Mouse (Mus musculus) liver, postnatal 0 days (tissue): ENCODE data around the gene Olfr12. TPM values are rescaled to one million over a fixed set of nuclear protein-coding genes. Genes with fewer than 3 reads are reported as not detected.

Experiments
- ATAC-seq: fragments of 200-750 bp; cut with Nextera tagmentation; 2 replicates; pipeline ENCODE4 v1.8.0; 2017; ENCODE audit warnings: mild to moderate bottlenecking, moderate library complexity
- DNase-seq: peaks from one replicate; pipeline ENCODE4 v3.0.0-alpha.2; 2016
- H3K27ac ChIP-seq: fragments of 300-500 bp; sonication (generic); 2 replicates; pipeline ENCODE4 v1.5.1; 2014; ENCODE audit warnings: antibody characterized with exemption, moderate library complexity, mild to moderate bottlenecking, low read depth
- H3K27me3 ChIP-seq: fragments of 300-500 bp; sonication (generic); 2 replicates; pipeline ENCODE4 v1.6.1; 2014; ENCODE audit warnings: low read length, control low read depth, mixed read lengths; ENCODE audit not compliant: insufficient read depth
- H3K36me3 ChIP-seq: fragments of 300-500 bp; sonication (generic); replicated peaks from 2 replicates; pipeline ENCODE4 v1.6.1; 2014; ENCODE audit warnings: mild to moderate bottlenecking, control low read depth, low read length, moderate library complexity, mixed read lengths; ENCODE audit not compliant: insufficient read depth
- H3K4me1 ChIP-seq: fragments of 300-500 bp; sonication (generic); 2 replicates; pipeline ENCODE4 v1.6.1; 2014; ENCODE audit warnings: antibody characterized with exemption, mild to moderate bottlenecking, control low read depth; ENCODE audit not compliant: insufficient read depth
- H3K4me2 ChIP-seq: fragments of 300-500 bp; sonication (generic); 2 replicates; pipeline ENCODE4 v1.6.1; 2014; ENCODE audit warnings: low read depth, mild to moderate bottlenecking, low read length, moderate library complexity, mixed read lengths
- H3K4me3 ChIP-seq: fragments of 300-500 bp; sonication (generic); 2 replicates; pipeline ENCODE4 v1.5.1; 2014; ENCODE audit warnings: low read depth, low read length
- H3K9ac ChIP-seq: fragments of 300-500 bp; sonication (generic); replicated peaks from 2 replicates; pipeline ENCODE4 v1.6.1; 2014; ENCODE audit warnings: mild to moderate bottlenecking, moderate library complexity
- H3K9me3 ChIP-seq: fragments of 300-500 bp; sonication (generic); 2 replicates; pipeline ENCODE4 v1.6.1; 2016; ENCODE audit warnings: mild to moderate bottlenecking, control low read depth, low read length, mixed read lengths
- CTCF ChIP-seq: sonication (generic); IDR thresholded peaks from 2 replicates; pipeline ENCODE4 v1.5.1; 2016; ENCODE audit warnings: antibody characterized with exemption, low read depth
- EP300 ChIP-seq: IDR thresholded peaks from 2 replicates; pipeline ENCODE4 v1.6.1; 2016; ENCODE audit warnings: antibody characterized with exemption, low read depth, mild to moderate bottlenecking
- WGBS: fragments of 180-500 bp; shearing (Covaris S2); extraction: QIAGEN DNeasy Blood & Tissue Kit; methylation state at CpG from one replicate; pipeline ENCODE4 v1.1.7; 2014; ENCODE audit not compliant: insufficient replicate concordance; 5-methylcytosine and 5-hydroxymethylcytosine counted together
- polyA plus RNA-seq: library from polyadenylated mRNA; unstranded; fragments of >200 nt; fragmentation: Nextera tagmentation; extraction: Ambion mirVana; gene quantifications from 2 replicates; pipeline ENCODE4 v1.2.1, GENCODE M21; 2015

Olfr12 gene
- polyA plus RNA-seq, 1 experiment from 2014 or later, result not detected

DNA sequence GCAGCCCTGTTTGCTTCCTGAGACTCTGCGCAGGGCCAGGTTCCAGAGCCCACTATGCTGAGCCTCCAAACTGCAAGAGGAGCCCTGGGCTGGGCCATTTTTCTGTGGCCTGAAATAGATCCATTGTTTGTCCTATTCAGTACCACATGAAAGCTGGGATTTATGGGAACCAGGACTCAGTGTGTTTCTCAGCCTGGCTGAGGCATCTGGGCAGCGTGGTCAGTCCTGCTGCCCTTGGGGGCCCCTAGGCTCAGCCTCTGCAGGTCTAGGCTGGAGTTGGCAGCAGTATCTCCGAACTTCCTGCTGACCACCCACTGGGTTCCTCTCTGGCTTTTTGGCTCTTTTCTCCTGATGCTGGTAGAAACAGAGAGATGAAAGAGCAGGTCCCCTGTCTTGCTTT, 33.9 kb downstream of the Olfr12 start:
- DNase-seq (no peak), ATAC-seq (no peak)
- no peaks in the 10 kb centered on the region for H3K27me3 ChIP-seq
- H3K4me3 ChIP-seq, result no peak overlapping the region
- H3K4me1 ChIP-seq, result peaks cover 8% of the 10 kb centered on the region; the same call in 1 of the 2 replicates
- no peaks in the 10 kb centered on the region for H3K9me3 ChIP-seq
- H3K4me2 ChIP-seq, result no peak overlapping the region
- TF ChIP-seq CTCF (no peak), EP300 (no peak)
- no peaks in the 10 kb centered on the region for H3K36me3 ChIP-seq
- 71% methylated on average over 3 of the region's 3 CpGs for WGBS
- no peak overlapping the region for H3K9ac ChIP-seq
- no peak overlapping the region for H3K27ac ChIP-seq

DNA sequence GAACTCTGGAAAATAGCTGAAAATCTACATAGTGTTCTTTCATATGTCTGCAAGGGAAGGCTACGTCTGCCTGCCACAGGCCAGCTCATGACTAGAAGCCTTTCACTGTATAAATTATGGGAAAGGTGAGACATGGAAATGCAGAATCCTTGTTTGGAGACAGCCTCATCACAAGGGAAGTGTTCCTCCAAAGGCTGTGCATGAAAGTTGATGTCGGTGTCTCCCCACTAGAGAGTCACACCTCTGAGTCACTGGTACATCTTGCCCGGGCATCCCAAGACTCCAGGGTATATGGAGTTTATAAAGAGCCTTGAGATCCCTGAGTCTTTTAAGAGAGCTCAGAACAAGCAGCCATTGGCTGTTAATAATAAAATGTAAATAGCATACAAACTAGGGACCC, 35.6 kb downstream of the Olfr12 start:
- no peak for ATAC-seq
- no peaks in the 10 kb centered on the region for H3K27me3 ChIP-seq
- TF ChIP-seq EP300 (no peak), CTCF (no peak)
- DNase-seq, result no peak
- no peak overlapping the region for H3K4me2 ChIP-seq
- H3K4me1 ChIP-seq, result peaks cover 3% of the 10 kb centered on the region; the same call in 1 of the 2 replicates
- H3K9ac ChIP-seq, result no peak overlapping the region
- WGBS, result 78% methylated on average over 3 of the region's 3 CpGs
- no peak overlapping the region for H3K4me3 ChIP-seq
- H3K27ac ChIP-seq, result no peak overlapping the region
- no peaks in the 10 kb centered on the region for H3K36me3 ChIP-seq
- H3K9me3 ChIP-seq, result no peaks in the 10 kb centered on the region

DNA sequence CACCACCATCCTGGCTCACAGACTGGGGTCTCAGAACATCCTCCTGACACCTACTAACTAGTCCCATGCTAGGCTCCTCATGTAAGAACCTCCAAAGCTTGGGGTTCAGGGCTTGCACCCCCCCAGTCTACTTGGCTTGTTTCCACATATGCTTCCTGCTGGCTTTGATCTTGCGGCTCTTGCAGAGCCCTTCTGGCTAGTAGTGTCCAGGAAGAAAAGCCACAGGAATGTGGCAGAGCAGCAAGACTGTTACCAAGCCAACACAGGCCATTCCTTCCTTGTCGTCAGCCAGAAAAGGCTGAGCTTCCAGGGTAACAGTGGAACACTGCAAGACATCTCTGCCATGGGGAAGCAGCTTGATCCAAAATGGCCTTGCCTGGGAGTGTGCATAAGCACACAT, 37.1 kb downstream of the Olfr12 start:
- DNase-seq, result no peak
- H3K9me3 ChIP-seq, result no peaks in the 10 kb centered on the region
- no peak overlapping the region for H3K27ac ChIP-seq
- no peak overlapping the region for H3K4me3 ChIP-seq
- TF ChIP-seq EP300 (no peak), CTCF (no peak)
- no peaks in the 10 kb centered on the region for H3K36me3 ChIP-seq
- no peaks in the 10 kb centered on the region for H3K4me1 ChIP-seq
- H3K4me2 ChIP-seq, result no peak overlapping the region
- WGBS, result 59% methylated on average over 2 of the region's 2 CpGs
- ATAC-seq, result no peak
- no peak overlapping the region for H3K9ac ChIP-seq
- H3K27me3 ChIP-seq, result no peaks in the 10 kb centered on the region

DNA sequence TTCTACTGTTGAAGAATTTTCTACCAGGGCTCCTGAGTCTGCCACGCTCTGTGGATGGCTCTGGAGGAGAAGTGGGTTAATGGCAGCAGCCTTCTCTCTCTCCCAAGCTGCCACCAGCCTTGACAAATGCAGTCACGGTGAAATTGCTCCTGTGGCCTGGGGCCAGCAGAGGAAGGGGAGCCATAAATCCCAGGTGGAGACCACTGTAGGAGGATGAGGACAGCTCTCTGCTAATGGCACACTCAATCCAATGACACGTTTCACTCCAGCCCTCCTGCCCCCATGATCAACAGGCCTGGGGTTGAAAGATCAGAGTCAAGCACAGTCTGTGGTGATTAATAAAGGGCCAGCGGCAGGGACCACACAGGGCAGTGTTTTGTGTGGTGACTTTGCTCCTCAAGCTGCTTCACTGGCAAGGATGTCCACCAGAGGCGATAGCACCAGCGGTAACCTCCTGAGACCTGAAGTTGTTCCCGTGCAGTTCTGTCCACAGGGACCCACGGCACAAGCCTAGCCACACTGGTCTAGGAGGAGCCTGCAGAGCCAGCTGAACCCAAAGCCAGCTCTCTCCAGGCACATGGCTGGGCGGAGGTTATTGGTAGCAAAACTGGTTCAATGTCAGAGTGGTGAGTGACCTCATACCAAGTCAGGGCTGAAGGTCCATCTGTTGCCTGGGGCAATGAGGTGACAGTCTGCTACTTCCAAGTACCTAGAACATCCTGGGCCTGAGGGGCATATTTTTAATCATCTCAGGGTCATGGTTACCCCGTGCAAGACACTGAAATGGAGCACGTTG, 39.6 kb downstream of the Olfr12 start:
- TF ChIP-seq CTCF (no peak), EP300 (no peak)
- H3K9me3 ChIP-seq, result no peaks in the 10 kb centered on the region
- no peaks in the 10 kb centered on the region for H3K36me3 ChIP-seq
- no peak overlapping the region for H3K27ac ChIP-seq
- DNase-seq (no peak), ATAC-seq (no peak)
- no peaks in the 10 kb centered on the region for H3K4me1 ChIP-seq
- H3K4me2 ChIP-seq, result no peak overlapping the region
- 73% methylated on average over 11 of the region's 11 CpGs for WGBS
- H3K4me3 ChIP-seq, result no peak overlapping the region
- no peaks in the 10 kb centered on the region for H3K27me3 ChIP-seq
- no peak overlapping the region for H3K9ac ChIP-seq

DNA sequence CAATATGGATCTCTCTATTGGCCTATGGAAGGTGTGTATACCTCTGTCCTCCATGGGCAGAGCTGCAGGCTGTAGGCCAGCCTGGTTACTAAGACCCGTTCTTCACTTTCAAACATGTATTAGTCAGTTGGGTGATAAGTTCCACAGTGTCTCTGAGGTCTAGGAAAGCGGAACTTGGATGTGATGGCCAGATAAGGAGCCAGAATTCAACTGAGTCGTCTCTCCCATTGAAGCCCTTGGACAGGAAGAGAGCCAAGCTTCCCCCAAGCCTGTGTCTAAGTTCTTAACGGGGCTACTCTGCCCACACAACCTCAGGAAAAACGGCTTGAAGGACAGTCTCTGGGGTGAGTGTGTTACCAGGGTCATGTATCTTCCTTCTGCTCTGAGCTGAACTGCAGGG, 41.8 kb downstream of the Olfr12 start:
- H3K9ac ChIP-seq, result no peak overlapping the region
- H3K27ac ChIP-seq, result no peak overlapping the region
- H3K9me3 ChIP-seq, result no peaks in the 10 kb centered on the region
- H3K4me1 ChIP-seq, result no peaks in the 10 kb centered on the region
- TF ChIP-seq EP300, result no peak
- no peak for TF ChIP-seq CTCF
- H3K36me3 ChIP-seq, result no peaks in the 10 kb centered on the region
- H3K27me3 ChIP-seq, result no peaks in the 10 kb centered on the region
- no peak overlapping the region for H3K4me3 ChIP-seq
- ATAC-seq (no peak), DNase-seq (no peak)
- no peak overlapping the region for H3K4me2 ChIP-seq
- WGBS, result 16% methylated on average over 5 of the region's 5 CpGs

DNA sequence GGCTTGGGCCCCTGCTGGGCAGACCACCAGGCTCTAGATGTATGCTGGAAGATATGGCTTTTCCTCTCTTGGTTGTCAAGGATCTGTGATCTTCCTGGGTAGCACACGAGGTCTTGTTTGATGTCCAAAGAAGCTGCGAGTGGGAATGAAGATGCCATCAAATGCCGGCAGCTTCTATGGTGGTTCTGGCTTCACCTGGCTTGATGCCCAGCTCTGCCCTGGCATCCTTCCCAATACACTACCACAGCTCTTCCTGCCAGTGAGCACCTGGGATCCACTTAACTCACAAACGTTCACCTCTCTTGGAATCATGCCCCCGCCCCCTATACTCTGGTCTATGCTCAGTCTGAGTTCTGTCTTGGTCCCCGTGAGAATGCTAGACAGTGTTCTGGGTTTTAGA, 49.5 kb downstream of the Olfr12 start:
- Histone ChIP-seq H3K4me2 (no peak overlapping the region), H3K27ac (no peak overlapping the region), H3K9me3 (no peaks in the 10 kb centered on the region), H3K9ac (no peak overlapping the region), H3K4me1 (no peaks in the 10 kb centered on the region), H3K4me3 (no peak overlapping the region), H3K27me3 (no peaks in the 10 kb centered on the region), H3K36me3 (no peaks in the 10 kb centered on the region)
- ATAC-seq, result no peak
- 71% methylated on average over 6 of the region's 6 CpGs for WGBS
- DNase-seq, result no peak
- TF ChIP-seq EP300 (no peak), CTCF (no peak)
